Mouse (Mus musculus): ENCODE data around the gene Pdpn. TPM values are rescaled to one million over a fixed set of nuclear protein-coding genes. Genes with fewer than 3 reads are reported as not detected.
A peak's percentile ranks its signal among the peaks of the same experiment; 100 is the strongest.

Gene Pdpn
- polyA plus RNA-seq, 1 experiment = 44.8 TPM

GRCm38 (mm10) chr4:143301042-143301441, 1.7 kb upstream of the Pdpn start:
- Histone ChIP-seq H3K4me1 (ENCODE audit: control insufficient read depth, insufficient read depth, low read length) (no peaks in the 10 kb centered on the region), H3K4me3 (replicated peaks; ENCODE audit: extremely low read depth, low read depth, low read length) (no peak overlapping the region)
- no peak for TF ChIP-seq CTCF (IDR thresholded peaks at IDR 0.05; ENCODE audit: insufficient read depth, low read length)
- no peak for TF ChIP-seq POLR2A (IDR thresholded peaks at IDR 0.05; ENCODE audit: borderline replicate concordance, extremely low read depth, low read depth, low read length)
- WGBS = 40% methylated on average over 5 of the region's 5 CpGs
- DNase-seq = no peak

- Histone ChIP-seq H3K4me1 (ENCODE audit: control insufficient read depth, insufficient read depth, low read length) (no peaks in the 10 kb centered on the region), H3K4me3 (replicated peaks; ENCODE audit: extremely low read depth, low read depth, low read length) (no peak overlapping the region)
- DNase-seq = no peak
- 31% methylated on average over 12 of the region's 12 CpGs for WGBS
- no peak for TF ChIP-seq CTCF (IDR thresholded peaks at IDR 0.05; ENCODE audit: insufficient read depth, low read length)
- TF ChIP-seq POLR2A (IDR thresholded peaks at IDR 0.05; ENCODE audit: borderline replicate concordance, extremely low read depth, low read depth, low read length) = no peak
Observed at GRCm38 (mm10) chr4:143300113-143300688, 837 bp upstream of the Pdpn start.

DNA sequence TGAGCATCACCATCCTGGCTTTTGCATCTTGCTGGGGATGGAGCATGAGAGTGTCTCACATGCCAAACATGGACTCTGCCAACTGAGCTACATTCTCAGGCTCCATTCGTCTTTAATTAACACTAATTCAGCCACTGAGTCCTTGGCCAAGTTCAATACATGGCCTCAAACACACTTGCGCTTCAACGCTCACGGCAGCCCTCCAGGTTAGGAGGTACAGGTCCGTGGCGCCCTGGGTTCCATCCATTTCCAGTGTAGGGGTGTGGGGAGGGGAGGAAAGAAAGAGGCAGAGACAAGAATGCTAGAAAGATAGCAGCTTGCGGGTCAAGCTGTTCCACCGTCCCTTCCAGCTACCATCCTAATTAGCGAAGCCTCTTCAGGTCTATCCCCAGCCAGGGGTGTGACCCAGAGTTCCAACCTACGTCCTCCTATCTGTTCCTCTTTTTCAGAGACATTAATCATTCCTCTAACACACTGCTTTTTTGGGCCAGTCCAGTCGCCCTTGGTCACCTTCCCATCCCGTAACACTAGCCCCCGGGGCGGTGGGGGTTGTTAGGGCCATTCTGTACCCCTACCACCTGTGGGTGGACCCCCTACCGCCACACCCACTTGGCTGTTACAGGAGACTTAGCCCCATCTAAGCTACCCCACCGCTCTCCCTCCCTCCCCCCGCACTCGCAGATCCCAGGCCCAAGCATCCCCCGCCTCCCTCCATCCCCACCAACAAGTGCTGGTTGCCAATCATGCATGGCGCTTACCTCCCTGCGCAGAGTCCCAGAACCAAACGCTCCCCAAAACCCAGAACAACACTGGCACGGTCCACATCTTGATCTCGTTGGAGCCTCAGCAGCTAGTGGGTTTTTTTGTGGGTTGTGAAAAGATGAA, 691 bp downstream of the Pdpn start:
- TF ChIP-seq CTCF (IDR thresholded peaks at IDR 0.05; ENCODE audit: insufficient read depth, low read length) (no peak), POLR2A (IDR thresholded peaks at IDR 0.05; ENCODE audit: borderline replicate concordance, extremely low read depth, low read depth, low read length) (no peak)
- H3K4me1 ChIP-seq (ENCODE audit: control insufficient read depth, insufficient read depth, low read length) = 0 out of 2 replicates have a peak, but pooled peaks cover 2% of the 10 kb centered on the region
- DNase-seq = no peak
- WGBS = 16% methylated on average over 24 of the region's 24 CpGs
- H3K4me3 ChIP-seq (replicated peaks; ENCODE audit: extremely low read depth, low read depth, low read length) = peak overlapping the region; percentile 50

GRCm38 (mm10) chr4:143297016-143297556, 2.3 kb downstream of the Pdpn start:
- WGBS = 24% methylated on average over 12 of the region's 12 CpGs
- TF ChIP-seq POLR2A (IDR thresholded peaks at IDR 0.05; ENCODE audit: borderline replicate concordance, extremely low read depth, low read depth, low read length) (no peak), CTCF (IDR thresholded peaks at IDR 0.05; ENCODE audit: insufficient read depth, low read length) (no peak)
- Histone ChIP-seq H3K4me3 (replicated peaks; ENCODE audit: extremely low read depth, low read depth, low read length) (peak overlapping the region; percentile 19), H3K4me1 (ENCODE audit: control insufficient read depth, insufficient read depth, low read length) (0 out of 2 replicates have a peak, but pooled peaks cover 2% of the 10 kb centered on the region)
- no peak for DNase-seq

GRCm38 (mm10) chr4:143296153-143296552, 3.2 kb downstream of the Pdpn start:
- H3K4me1 ChIP-seq (ENCODE audit: control insufficient read depth, insufficient read depth, low read length) = 0 out of 2 replicates have a peak, but pooled peaks cover 2% of the 10 kb centered on the region
- 65% methylated on average over 5 of the region's 5 CpGs for WGBS
- no peak overlapping the region for H3K4me3 ChIP-seq (replicated peaks; ENCODE audit: extremely low read depth, low read depth, low read length)
- DNase-seq = peak; percentile 32
- TF ChIP-seq POLR2A (IDR thresholded peaks at IDR 0.05; ENCODE audit: borderline replicate concordance, extremely low read depth, low read depth, low read length) = no peak
- no peak for TF ChIP-seq CTCF (IDR thresholded peaks at IDR 0.05; ENCODE audit: insufficient read depth, low read length)

GRCm38 (mm10) chr4:143294324-143294723, 5.0 kb downstream of the Pdpn start:
- TF ChIP-seq POLR2A (IDR thresholded peaks at IDR 0.05; ENCODE audit: borderline replicate concordance, extremely low read depth, low read depth, low read length) (no peak), CTCF (IDR thresholded peaks at IDR 0.05; ENCODE audit: insufficient read depth, low read length) (no peak)
- no peak for DNase-seq
- Histone ChIP-seq H3K4me1 (ENCODE audit: control insufficient read depth, insufficient read depth, low read length) (0 out of 2 replicates have a peak, but pooled peaks cover 2% of the 10 kb centered on the region), H3K4me3 (replicated peaks; ENCODE audit: extremely low read depth, low read depth, low read length) (no peak overlapping the region)
- 41% methylated on average over 6 of the region's 6 CpGs for WGBS

GRCm38 (mm10) chr4:143288880-143289279, 10.5 kb downstream of the Pdpn start:
- H3K4me3 ChIP-seq (replicated peaks; ENCODE audit: extremely low read depth, low read depth, low read length) = no peak overlapping the region
- DNase-seq = no peak
- no peak for TF ChIP-seq CTCF (IDR thresholded peaks at IDR 0.05; ENCODE audit: insufficient read depth, low read length)
- TF ChIP-seq POLR2A (IDR thresholded peaks at IDR 0.05; ENCODE audit: borderline replicate concordance, extremely low read depth, low read depth, low read length) = no peak
- WGBS = 24% methylated on average over 7 of the region's 7 CpGs
- H3K4me1 ChIP-seq (ENCODE audit: control insufficient read depth, insufficient read depth, low read length) = no peaks in the 10 kb centered on the region

- Histone ChIP-seq H3K4me1 (ENCODE audit: control insufficient read depth, insufficient read depth, low read length) (no peaks in the 10 kb centered on the region), H3K4me3 (replicated peaks; ENCODE audit: extremely low read depth, low read depth, low read length) (no peak overlapping the region)
- 30% methylated on average over 6 of the region's 6 CpGs for WGBS
- no peak for DNase-seq
- TF ChIP-seq POLR2A (IDR thresholded peaks at IDR 0.05; ENCODE audit: borderline replicate concordance, extremely low read depth, low read depth, low read length) (no peak), CTCF (IDR thresholded peaks at IDR 0.05; ENCODE audit: insufficient read depth, low read length) (no peak)
Observed at GRCm38 (mm10) chr4:143288473-143288872, 10.9 kb downstream of the Pdpn start.

DNA sequence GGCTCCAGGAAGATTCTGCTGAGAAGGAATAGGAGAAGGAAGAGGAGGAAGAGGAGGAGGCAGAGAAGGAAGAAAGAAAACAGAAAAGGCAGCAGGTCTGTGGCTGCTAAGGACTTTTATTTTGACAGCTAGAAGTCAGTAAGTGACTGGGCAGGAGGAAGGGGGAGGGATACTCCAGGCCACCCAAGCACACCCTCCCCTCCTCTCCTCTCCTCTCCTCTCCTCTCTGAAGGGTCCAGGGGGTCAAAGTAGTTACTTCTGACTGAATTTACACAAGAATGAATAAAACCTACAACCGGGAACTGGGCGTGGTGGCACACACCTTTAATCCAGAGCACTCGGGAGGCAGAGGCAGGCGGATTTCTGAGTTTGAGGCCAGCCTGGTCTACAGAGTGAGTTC, 12.3 kb downstream of the Pdpn start:
- no peak for DNase-seq
- no peaks in the 10 kb centered on the region for H3K4me1 ChIP-seq (ENCODE audit: control insufficient read depth, insufficient read depth, low read length)
- no peak overlapping the region for H3K4me3 ChIP-seq (replicated peaks; ENCODE audit: extremely low read depth, low read depth, low read length)
- WGBS = 63% methylated on average over 4 of the region's 4 CpGs
- no peak for TF ChIP-seq POLR2A (IDR thresholded peaks at IDR 0.05; ENCODE audit: borderline replicate concordance, extremely low read depth, low read depth, low read length)
- no peak for TF ChIP-seq CTCF (IDR thresholded peaks at IDR 0.05; ENCODE audit: insufficient read depth, low read length)
